Mouse (Mus musculus) cortical plate, adult 2 months (tissue): Measurements from ENCODE around the gene Lsamp. TPM values are rescaled to one million over a fixed set of nuclear protein-coding genes. Genes with fewer than 3 reads are reported as not detected.
"Not testable (repeated sequence)": the region's sequence is repeated elsewhere in the genome, so short reads cannot be mapped to it uniquely, and the experiment has no call there.

ENCODE experiments used
- H3K27ac ChIP-seq: fragments of 200-500 bp; 2 replicates; pipeline ENCODE4 v1.5.1; 2012; ENCODE audit warnings: low read length, control low read depth, inconsistent platforms; ENCODE audit not compliant: insufficient read depth
- H3K4me1 ChIP-seq: fragments of 200-500 bp; 2 replicates; pipeline ENCODE4 v1.6.1; 2011; ENCODE audit warnings: low read length; ENCODE audit not compliant: control insufficient read depth, insufficient read depth
- H3K4me3 ChIP-seq: fragments of 200-500 bp; 2 replicates; pipeline ENCODE4 v1.5.1; 2011; ENCODE audit warnings: mild to moderate bottlenecking, low read length, control low read depth; ENCODE audit not compliant: insufficient read depth
- CTCF ChIP-seq: fragments of 200-500 bp; IDR thresholded peaks from 2 replicates; pipeline ENCODE4 v1.5.1; 2011; ENCODE audit warnings: mild to moderate bottlenecking, control low read depth, low read length; ENCODE audit not compliant: insufficient read depth; ENCODE audit errors: extremely low read depth
- POLR2A ChIP-seq: fragments of 200-500 bp; IDR thresholded peaks from 2 replicates; pipeline ENCODE4 v1.6.1; 2011; ENCODE audit warnings: mild to moderate bottlenecking, low read length, control low read depth; ENCODE audit not compliant: insufficient read depth; ENCODE audit errors: extremely low read depth
- polyA plus RNA-seq: library from polyadenylated mRNA; depleted of rRNA; stranded (reverse); fragments of >200 nt; gene quantifications from 2 replicates; pipeline ENCODE4 v1.2.3, GENCODE M21; 2012

Lsamp gene
- polyA plus RNA-seq, 1 experiment: 99.8 TPM

DNA sequence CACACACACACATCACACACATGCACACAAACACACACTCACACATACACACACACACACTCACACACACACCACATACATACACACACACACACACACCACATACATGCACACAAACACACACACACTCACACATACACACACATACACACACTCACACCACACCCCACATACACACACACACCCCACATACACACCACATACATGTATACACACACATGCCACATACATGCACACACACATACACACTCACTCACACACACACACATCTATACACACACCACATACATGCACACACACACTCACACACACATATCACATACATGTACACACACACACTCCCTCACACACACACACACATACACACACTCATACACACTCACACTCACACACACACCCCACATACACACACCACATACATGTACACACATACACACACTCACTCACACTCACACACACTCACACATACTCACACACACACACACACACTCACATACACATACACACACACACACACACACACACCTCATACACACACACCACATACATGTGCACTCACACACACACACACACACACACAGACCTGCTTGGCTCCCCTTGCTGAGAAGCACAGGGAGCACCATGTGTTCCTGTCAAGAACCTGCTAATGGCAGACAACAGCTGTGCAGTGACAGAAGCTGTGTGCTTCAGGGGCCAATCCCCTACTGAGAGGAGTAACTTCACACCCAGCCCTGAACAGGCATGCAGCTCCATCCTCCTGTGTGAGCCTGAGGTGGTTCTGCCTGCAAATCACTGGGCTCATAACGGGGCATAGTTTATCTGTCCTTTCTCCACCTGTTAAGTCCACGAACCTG lies 1990.9 kb downstream of the Lsamp start:
- no peak for TF ChIP-seq POLR2A
- no peak for TF ChIP-seq CTCF
- Histone ChIP-seq H3K4me3 (no peak overlapping the region), H3K4me1 (no peaks in the 10 kb centered on the region; the same call in 1 of the 2 replicates), H3K27ac (no peak overlapping the region)

DNA sequence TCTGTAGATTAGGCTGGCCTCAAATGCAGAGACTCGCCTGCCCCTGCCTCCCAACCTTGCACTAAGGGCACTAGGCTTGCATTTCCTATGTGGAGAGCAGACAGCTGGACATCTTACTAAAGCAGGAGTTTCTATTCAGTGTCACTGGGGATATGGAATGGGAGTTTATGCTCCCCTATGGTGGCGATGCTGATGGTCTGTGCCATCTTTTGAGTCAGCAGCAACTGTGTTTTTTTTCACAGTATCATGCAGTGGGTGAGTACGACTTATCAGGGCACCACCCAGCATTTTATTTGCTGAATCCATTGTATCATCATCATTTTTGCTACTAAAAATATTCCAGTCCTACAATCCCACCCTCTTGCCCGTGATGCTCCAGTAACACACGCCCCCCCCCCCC lies 1992.7 kb downstream of the Lsamp start:
- no peak overlapping the region for H3K4me3 ChIP-seq
- no peak overlapping the region for H3K27ac ChIP-seq
- TF ChIP-seq CTCF (no peak), POLR2A (no peak)
- no peaks in the 10 kb centered on the region; the same call in 1 of the 2 replicates for H3K4me1 ChIP-seq

DNA sequence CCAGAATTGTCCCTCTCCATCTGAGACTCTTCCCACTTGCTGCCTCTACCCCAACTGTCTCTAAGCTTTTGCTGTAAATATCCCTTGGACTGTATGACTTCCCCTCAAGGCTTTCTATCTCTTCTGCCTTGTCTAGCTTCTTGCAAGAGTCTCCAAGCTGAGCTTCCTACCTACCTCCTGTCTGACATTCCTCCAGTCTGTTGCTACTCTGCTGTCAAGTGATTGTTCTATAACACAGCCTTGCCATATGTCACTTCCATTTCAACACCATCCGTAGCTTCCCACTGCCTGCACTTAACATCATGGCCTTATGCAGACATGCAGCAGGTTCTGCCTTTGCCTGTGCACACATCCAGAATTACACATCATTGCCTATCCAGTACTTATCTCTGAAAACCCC lies 2012.8 kb downstream of the Lsamp start:
- H3K4me3 ChIP-seq: no peak overlapping the region
- TF ChIP-seq CTCF (no peak), POLR2A (no peak)
- H3K4me1 ChIP-seq: peaks cover 3% of the 10 kb centered on the region; the same call in 1 of the 2 replicates
- no peak overlapping the region for H3K27ac ChIP-seq

DNA sequence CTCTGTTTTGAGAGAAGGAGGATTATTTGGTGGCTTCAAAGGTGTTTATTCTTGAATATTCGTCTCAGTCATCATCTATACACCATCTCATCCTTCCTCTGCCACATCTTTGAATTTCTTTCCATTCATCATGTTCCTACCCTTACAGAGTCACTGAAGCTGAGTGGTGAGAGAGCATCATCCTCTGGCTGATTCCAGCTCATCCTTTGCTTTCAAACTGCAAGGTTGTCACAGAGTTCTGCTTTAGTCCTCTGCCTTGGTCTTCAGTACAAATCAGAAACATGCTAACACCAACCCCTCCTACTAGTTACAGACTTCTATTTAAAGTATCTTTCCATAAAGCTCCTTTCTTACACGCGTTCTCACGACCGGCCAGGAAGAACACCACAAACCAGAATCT lies 2018.8 kb downstream of the Lsamp start:
- H3K4me1 ChIP-seq: no peaks in the 10 kb centered on the region
- no peak for TF ChIP-seq POLR2A
- no peak for TF ChIP-seq CTCF
- no peak overlapping the region for H3K27ac ChIP-seq
- H3K4me3 ChIP-seq: no peak overlapping the region

DNA sequence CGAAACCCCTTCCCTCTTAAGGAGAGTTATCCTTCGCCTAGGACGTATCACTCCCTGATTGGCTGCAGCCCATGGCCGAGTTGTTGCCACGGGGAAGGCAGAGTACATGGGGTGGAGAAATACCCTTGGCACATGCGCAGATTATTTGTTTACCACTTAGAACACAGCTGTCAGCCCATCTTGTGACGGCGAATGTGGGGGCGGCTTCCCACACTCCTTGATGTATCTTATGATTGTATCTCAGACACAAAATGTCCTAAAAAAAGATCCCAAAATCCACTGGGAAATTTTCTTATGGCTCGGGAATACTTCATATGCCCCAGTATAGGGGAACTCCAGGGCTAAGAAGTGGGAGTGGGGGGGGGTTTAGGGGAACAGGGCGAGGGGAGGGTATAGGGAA lies 2019.3 kb downstream of the Lsamp start:
- H3K4me3 ChIP-seq, H3K4me1 ChIP-seq, H3K27ac ChIP-seq: not testable (repeated sequence)

DNA sequence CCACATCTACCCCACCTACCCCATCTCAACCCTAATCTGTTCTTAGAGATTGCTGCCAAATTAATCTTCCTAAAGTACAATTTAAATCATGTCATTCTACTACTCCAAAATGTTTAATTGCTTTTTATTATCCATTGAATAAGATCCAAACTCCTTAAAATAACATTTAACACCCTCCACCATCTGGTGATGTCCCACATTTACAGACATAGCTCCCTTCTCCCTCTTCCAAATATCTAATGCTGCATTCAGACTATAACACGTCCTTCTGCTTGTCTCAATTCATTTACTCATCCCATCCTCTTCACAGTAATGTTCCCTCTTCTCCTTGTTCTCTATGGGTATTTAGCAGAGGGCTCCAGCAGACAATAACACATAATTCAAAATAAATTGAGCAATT lies 2020.0 kb downstream of the Lsamp start:
- Histone ChIP-seq H3K4me3 (no peak overlapping the region), H3K4me1 (no peaks in the 10 kb centered on the region), H3K27ac (no peak overlapping the region)
- TF ChIP-seq CTCF (no peak), POLR2A (no peak)

DNA sequence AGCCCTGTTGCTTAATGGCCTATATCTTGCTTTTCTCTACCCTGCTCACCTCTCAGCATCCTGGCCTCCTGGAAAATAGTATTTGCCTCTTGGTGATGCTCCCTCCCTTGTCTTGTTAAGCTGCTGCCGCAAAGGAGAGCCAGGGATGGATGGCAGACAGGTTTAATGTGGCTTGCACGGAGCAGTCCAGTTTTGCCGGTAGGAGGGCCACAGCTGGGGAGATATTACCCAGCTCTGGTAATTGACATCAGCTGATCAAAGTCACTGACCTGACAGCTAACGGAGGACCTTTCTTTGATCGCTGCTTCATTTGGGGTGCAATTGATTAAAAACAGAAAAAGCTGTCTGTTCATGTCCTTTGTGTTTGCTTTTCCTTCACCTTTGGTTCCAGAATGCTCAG lies 2030.8 kb downstream of the Lsamp start:
- TF ChIP-seq POLR2A (no peak), CTCF (no peak)
- H3K27ac ChIP-seq: no peak overlapping the region
- no peak overlapping the region for H3K4me3 ChIP-seq
- peaks cover 5% of the 10 kb centered on the region for H3K4me1 ChIP-seq

DNA sequence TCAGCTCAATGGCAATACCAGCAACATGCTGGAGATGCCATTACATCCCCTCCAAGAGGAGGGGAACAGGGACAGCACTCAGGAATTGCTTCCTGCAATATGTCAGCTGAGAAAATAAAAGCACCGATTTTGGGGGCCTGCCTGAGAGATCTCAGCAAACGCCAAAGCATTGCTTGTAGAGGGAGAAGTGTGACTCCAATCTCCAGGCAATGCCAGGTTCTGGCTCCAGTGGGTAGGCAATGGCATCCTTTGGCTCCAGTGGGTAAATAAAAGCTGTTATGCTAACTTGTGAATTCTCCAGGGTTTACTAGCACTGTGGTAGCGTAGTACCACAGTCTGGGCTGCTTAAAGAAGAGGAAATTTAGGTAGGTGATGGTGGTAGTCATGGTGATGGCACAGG lies 2031.3 kb downstream of the Lsamp start:
- no peak overlapping the region for H3K27ac ChIP-seq
- H3K4me1 ChIP-seq: peaks cover 5% of the 10 kb centered on the region
- H3K4me3 ChIP-seq: no peak overlapping the region
- TF ChIP-seq POLR2A (no peak), CTCF (no peak)

DNA sequence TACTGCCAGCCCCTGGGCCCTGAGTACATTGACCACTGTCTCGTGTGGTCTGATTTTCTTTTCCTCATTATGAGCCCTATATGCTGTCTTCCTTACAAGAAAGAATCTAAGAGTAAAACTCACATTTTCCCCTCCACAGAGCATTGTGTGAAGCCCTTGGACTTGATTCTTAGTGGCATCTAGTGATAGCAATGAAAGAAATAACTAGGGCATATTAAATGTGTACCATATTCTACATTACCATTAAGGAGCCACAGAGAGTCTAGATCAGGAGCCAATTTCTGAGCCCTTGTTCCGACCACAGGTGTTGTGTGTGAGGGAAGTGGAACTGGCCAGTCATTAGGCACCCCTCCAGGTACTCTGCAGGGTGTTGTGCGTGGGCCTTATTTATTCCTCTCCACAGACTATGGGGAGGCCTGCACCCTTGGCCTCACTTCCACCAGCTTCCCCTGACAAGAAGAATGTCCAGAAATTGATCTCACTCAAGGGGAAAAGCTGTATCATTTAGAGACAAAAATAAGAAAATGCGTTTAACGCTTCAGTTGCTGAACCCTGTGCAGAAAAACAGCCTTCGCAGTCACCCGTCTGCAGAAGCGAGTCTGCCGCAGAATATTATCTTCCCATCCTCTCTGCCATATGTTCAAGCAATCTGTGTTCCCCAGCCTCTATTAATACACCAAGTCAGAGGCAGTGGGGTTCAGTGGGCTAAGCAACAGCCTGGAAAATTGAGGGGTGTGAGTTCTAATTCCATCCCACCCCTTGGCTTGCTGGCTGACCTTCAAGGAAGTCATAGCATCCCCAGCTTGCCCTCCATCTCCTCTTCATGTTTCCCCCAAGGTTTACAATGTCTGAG lies 2032.9 kb downstream of the Lsamp start:
- Histone ChIP-seq H3K27ac (no peak overlapping the region), H3K4me1 (peaks cover 5% of the 10 kb centered on the region), H3K4me3 (no peak overlapping the region)
- no peak for TF ChIP-seq CTCF
- TF ChIP-seq POLR2A: no peak

DNA sequence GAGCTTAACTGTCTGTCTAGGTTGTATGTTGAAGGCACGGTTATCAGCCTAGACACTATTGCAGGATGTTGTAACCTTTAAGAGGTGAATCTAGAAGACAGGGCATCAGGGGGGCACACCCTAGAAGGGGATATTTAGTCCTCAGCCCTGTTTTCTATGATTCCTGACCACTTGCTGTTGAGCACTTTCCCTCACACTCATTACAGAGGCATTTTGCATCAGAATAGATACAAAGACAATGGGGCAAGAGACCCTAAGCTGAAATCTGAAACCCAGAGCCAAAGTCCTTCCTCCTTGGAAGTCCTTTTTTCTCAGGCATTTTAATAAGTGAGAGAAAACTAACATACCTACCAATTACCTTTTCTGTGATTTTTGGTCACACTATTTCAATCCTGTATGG lies 2038.4 kb downstream of the Lsamp start:
- H3K4me1 ChIP-seq: no peaks in the 10 kb centered on the region
- H3K4me3 ChIP-seq: no peak overlapping the region
- TF ChIP-seq POLR2A (no peak), CTCF (no peak)
- H3K27ac ChIP-seq: no peak overlapping the region
